Mouse (Mus musculus) forebrain, embryonic 13.5 days (tissue): ENCODE measurements around the gene Sfta2. TPM values are rescaled to one million over a fixed set of nuclear protein-coding genes. Genes with fewer than 3 reads are reported as not detected.

Experiments used
- ATAC-seq: fragments of 200-750 bp; cut with Nextera tagmentation; 2 replicates; pipeline ENCODE4 v1.8.0; 2017
- H3K27ac ChIP-seq: fragments of 300-500 bp; sonication (generic); 2 replicates; pipeline ENCODE4 v1.5.1; 2015; ENCODE audit warnings: inconsistent platforms, mild to moderate bottlenecking, moderate library complexity
- H3K27me3 ChIP-seq: fragments of 300-500 bp; sonication (generic); 2 replicates; pipeline ENCODE4 v1.6.1; 2015; ENCODE audit warnings: mild to moderate bottlenecking, inconsistent platforms
- H3K36me3 ChIP-seq: fragments of 300-500 bp; sonication (generic); 2 replicates; pipeline ENCODE4 v1.6.1; 2015; ENCODE audit warnings: mild to moderate bottlenecking, inconsistent platforms; ENCODE audit not compliant: poor library complexity, severe bottlenecking
- H3K4me1 ChIP-seq: fragments of 300-500 bp; sonication (generic); 2 replicates; pipeline ENCODE4 v1.6.1; 2015; ENCODE audit warnings: inconsistent platforms
- H3K4me2 ChIP-seq: fragments of 300-500 bp; sonication (generic); 2 replicates; pipeline ENCODE4 v1.6.1; 2015; ENCODE audit warnings: inconsistent platforms, mild to moderate bottlenecking, moderate library complexity
- H3K4me3 ChIP-seq: fragments of 300-500 bp; sonication (generic); 2 replicates; pipeline ENCODE4 v1.5.1; 2015; ENCODE audit warnings: mild to moderate bottlenecking, inconsistent platforms
- H3K9ac ChIP-seq: fragments of 300-500 bp; sonication (generic); 2 replicates; pipeline ENCODE4 v1.6.1; 2015; ENCODE audit warnings: mild to moderate bottlenecking, inconsistent platforms
- H3K9me3 ChIP-seq: fragments of 300-500 bp; sonication (generic); replicated peaks from 2 replicates; pipeline ENCODE4 v1.6.1; 2016; ENCODE audit warnings: inconsistent platforms
- WGBS: fragments of 180-500 bp; shearing (Covaris S2); methylation state at CpG from one replicate; pipeline ENCODE4 v1.1.7; 2015; 5-methylcytosine and 5-hydroxymethylcytosine counted together
- polyA plus RNA-seq: library from polyadenylated mRNA; unstranded; fragments of >200 nt; fragmentation: Nextera tagmentation; extraction: Ambion mirVana; gene quantifications from 2 replicates; pipeline ENCODE4 v1.2.1, GENCODE M21; 2015

The Sfta2 gene
- polyA plus RNA-seq, 1 experiment from 2014 or later, result not detected

DNA sequence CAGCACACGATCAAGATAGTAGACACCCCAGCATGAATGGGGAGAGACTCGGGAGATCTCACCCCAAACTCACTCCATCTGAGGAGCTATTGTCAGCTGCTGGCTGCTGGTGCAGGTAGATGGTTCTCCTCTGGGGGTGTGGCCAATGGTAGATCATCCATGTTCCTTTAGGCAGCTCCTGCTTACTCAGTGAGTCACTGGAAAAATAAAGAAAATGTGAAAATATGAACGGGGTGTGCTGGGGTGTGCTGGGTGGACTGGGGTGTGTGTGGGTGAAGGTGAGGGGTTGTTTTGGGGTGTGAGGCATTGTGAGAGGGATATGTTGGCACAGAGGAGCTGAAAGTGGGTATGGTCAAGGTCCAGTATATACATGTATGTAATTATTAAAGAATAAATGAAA lies 4.0 kb upstream of the Sfta2 start:
- H3K27me3 ChIP-seq, result no peaks in the 10 kb centered on the region
- H3K27ac ChIP-seq, result no peak overlapping the region
- no peak overlapping the region for H3K4me2 ChIP-seq
- 95% methylated on average over 3 of the region's 3 CpGs for WGBS
- H3K9ac ChIP-seq, result no peak overlapping the region
- no peak for ATAC-seq
- no peaks in the 10 kb centered on the region; the same call in 1 of the 2 replicates for H3K9me3 ChIP-seq
- H3K4me1 ChIP-seq, result no peaks in the 10 kb centered on the region
- no peaks in the 10 kb centered on the region for H3K36me3 ChIP-seq
- no peak overlapping the region for H3K4me3 ChIP-seq

DNA sequence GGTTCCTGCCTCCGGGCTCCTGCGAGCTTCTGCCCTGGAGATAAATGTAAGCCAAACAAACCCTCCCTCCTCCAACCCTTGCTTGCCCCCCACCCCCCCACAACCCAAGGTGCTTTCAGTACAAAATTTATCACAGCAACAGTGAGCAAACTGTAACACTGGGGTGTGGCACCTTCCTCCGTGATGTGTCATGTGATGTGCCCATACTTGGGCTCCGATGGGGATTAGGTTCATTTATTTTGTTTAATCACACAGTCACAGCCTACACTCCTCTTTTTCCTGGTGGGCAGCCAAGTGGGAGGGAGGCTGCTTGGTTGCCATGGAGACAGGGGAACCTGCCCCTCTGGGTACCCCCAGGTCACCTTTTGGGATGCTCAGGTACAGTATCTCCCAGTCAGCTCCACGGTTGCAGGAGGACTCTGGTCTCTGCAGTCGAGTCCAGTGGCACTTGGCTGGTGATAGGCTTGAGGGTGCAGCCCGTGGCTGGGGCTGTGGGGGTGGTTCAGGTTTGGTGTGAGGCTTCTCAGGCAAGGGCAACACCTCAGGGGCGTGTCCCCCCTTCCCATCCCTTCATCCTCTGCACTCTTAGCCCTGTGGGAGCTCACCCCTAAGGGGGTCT lies 496 bp downstream of the Sfta2 start:
- H3K36me3 ChIP-seq, result no peaks in the 10 kb centered on the region
- no peaks in the 10 kb centered on the region; the same call in 1 of the 2 replicates for H3K9me3 ChIP-seq
- H3K27ac ChIP-seq, result no peak overlapping the region
- H3K4me3 ChIP-seq, result no peak overlapping the region
- no peak for ATAC-seq
- H3K9ac ChIP-seq, result no peak overlapping the region
- 56% methylated on average over 8 of the region's 8 CpGs for WGBS
- no peaks in the 10 kb centered on the region for H3K27me3 ChIP-seq
- H3K4me2 ChIP-seq, result no peak overlapping the region
- no peaks in the 10 kb centered on the region for H3K4me1 ChIP-seq

DNA sequence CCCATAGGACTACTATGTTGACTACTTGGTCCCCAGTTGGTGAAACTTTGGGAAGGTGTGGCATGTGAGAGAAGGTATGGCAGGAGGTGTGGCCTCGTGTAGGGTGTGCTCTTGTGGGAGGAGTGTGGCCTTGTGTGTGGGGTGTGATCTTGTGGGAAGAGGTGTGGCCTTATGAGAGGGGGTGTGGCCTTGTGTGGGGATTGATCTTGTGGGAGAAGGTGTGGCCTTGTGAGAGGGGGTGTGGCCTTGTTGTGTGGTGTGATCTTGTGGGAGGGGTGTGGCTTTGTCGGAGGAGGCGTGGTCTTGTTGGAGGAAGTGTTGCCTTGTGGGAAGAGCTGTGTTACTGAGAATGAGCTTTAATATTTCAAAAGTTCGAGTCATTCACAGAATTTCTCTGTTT lies 15.8 kb downstream of the Sfta2 start:
- Histone ChIP-seq H3K27ac (no peak overlapping the region), H3K4me2 (no peak overlapping the region), H3K4me1 (no peaks in the 10 kb centered on the region), H3K9me3 (no peaks in the 10 kb centered on the region), H3K4me3 (no peak overlapping the region), H3K9ac (no peak overlapping the region), H3K36me3 (no peaks in the 10 kb centered on the region), H3K27me3 (no peaks in the 10 kb centered on the region)
- ATAC-seq, result no peak
- WGBS, result 82% methylated on average over 4 of the region's 4 CpGs

- no peaks in the 10 kb centered on the region for H3K9me3 ChIP-seq
- H3K4me2 ChIP-seq, result no peak within 1 kb of the TSS
- H3K4me3 ChIP-seq, result no peak within 1 kb of the TSS
- no peak within 1 kb of the TSS for H3K27ac ChIP-seq
- no peaks in the 10 kb centered on the region for H3K4me1 ChIP-seq
- no peak for ATAC-seq
- no peaks in the 10 kb centered on the region for H3K27me3 ChIP-seq
- no peak within 1 kb of the TSS for H3K9ac ChIP-seq
- H3K36me3 ChIP-seq, result no peaks in the 10 kb centered on the region
- WGBS, result 93% methylated on average over 7 of the region's 7 CpGs
Measured at GRCm38 (mm10) chr17:35626537-35626936, 25.2 kb downstream of the Sfta2 start, which contains the start of gene Gm9573. Gene Gm9573, minus strand, starts transcription at chr17:35626637.

GRCm38 (mm10) chr17:35633992-35634391 lies 32.6 kb downstream of the Sfta2 start:
- Histone ChIP-seq H3K4me3 (no peak overlapping the region), H3K4me2 (no peak overlapping the region), H3K9me3 (no peaks in the 10 kb centered on the region), H3K4me1 (0 out of 2 replicates have a peak, but pooled peaks cover 2% of the 10 kb centered on the region), H3K36me3 (no peaks in the 10 kb centered on the region), H3K9ac (no peak overlapping the region), H3K27ac (no peak overlapping the region), H3K27me3 (no peaks in the 10 kb centered on the region)
- ATAC-seq, result no peak
- WGBS, result 14% methylated on average over 1 of the region's 1 CpGs

DNA sequence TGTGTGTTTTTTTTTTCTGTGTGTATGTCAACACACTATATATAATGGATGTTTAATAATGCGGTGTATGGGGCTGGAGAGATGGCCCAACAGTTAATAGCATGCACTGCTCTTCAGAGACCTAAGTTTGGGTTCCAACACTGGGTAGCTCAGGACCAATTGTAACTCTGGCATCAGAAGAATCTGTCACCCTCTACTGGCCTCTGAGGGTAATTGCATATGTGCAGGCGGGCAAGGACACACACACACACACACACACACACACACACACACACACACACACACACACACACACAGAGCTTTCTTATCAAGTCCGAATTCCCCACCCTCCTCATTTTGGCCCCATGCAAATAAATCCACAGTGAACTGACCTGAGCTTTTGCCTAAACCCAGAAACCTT lies 33.9 kb downstream of the Sfta2 start:
- Histone ChIP-seq H3K4me3 (no peak overlapping the region), H3K9ac (no peak overlapping the region), H3K27ac (no peak overlapping the region), H3K4me2 (no peak overlapping the region), H3K9me3 (no peaks in the 10 kb centered on the region), H3K36me3 (no peaks in the 10 kb centered on the region), H3K4me1 (0 out of 2 replicates have a peak, but pooled peaks cover 2% of the 10 kb centered on the region), H3K27me3 (no peaks in the 10 kb centered on the region)
- WGBS, result 79% methylated on average over 3 of the region's 3 CpGs
- ATAC-seq, result no peak

GRCm38 (mm10) chr17:35635699-35636111 lies 34.4 kb downstream of the Sfta2 start:
- peak; percentile 77 for ATAC-seq
- no peaks in the 10 kb centered on the region for H3K27me3 ChIP-seq
- H3K36me3 ChIP-seq, result no peaks in the 10 kb centered on the region
- WGBS, result 3% methylated on average over 15 of the region's 15 CpGs
- peak overlapping the region; percentile 72 for H3K4me2 ChIP-seq
- H3K9ac ChIP-seq, result peak overlapping the region; percentile 55
- 0 out of 2 replicates have a peak, but pooled peaks cover 2% of the 10 kb centered on the region for H3K4me1 ChIP-seq
- H3K27ac ChIP-seq, result no peak overlapping the region
- H3K4me3 ChIP-seq, result peak overlapping the region; percentile 42
- H3K9me3 ChIP-seq, result no peaks in the 10 kb centered on the region

DNA sequence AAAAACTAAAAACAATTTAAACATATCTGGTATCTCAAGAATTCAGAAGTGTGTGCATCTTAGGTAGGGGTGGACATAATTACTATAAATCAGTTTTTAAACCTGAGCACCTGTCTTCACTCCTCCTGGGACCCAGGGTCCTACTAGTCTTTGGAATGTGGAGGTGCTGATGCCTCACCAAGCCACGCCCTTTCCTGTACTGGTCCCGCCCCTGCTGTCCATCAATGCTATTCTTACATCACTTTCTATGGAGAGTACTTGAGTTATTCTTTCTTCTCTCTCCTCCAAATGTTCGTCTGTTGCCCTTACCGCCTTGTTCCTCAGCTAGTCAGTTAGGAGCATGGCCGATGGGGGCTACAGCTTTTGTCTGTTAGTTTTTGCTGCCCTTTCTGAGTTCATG lies 35.0 kb downstream of the Sfta2 start:
- ATAC-seq, result no peak

GRCm38 (mm10) chr17:35638475-35639190 lies 37.3 kb downstream of the Sfta2 start:
- Histone ChIP-seq H3K9me3 (no peaks in the 10 kb centered on the region), H3K4me1 (0 out of 2 replicates have a peak, but pooled peaks cover 2% of the 10 kb centered on the region), H3K4me3 (no peak overlapping the region), H3K27me3 (no peaks in the 10 kb centered on the region), H3K36me3 (no peaks in the 10 kb centered on the region), H3K27ac (no peak overlapping the region), H3K9ac (no peak overlapping the region), H3K4me2 (peak overlapping the region; percentile 22; the same call in 1 of the 2 replicates)
- peak; percentile 78 for ATAC-seq
- 34% methylated on average over 14 of the region's 14 CpGs for WGBS

More for the DNA sequence above, 35.0 kb downstream of the Sfta2 start:
- Histone ChIP-seq H3K4me2 (no peak overlapping the region), H3K4me3 (no peak overlapping the region), H3K36me3 (no peaks in the 10 kb centered on the region), H3K4me1 (0 out of 2 replicates have a peak, but pooled peaks cover 2% of the 10 kb centered on the region), H3K9me3 (no peaks in the 10 kb centered on the region), H3K27me3 (no peaks in the 10 kb centered on the region), H3K27ac (no peak overlapping the region), H3K9ac (no peak overlapping the region)
- WGBS, result 27% methylated on average over 5 of the region's 5 CpGs

GRCm38 (mm10) chr17:35639352-35639751 lies 38.0 kb downstream of the Sfta2 start:
- Histone ChIP-seq H3K27ac (no peak overlapping the region), H3K27me3 (no peaks in the 10 kb centered on the region), H3K4me2 (no peak overlapping the region), H3K36me3 (no peaks in the 10 kb centered on the region), H3K4me1 (no peaks in the 10 kb centered on the region), H3K9me3 (no peaks in the 10 kb centered on the region), H3K4me3 (no peak overlapping the region), H3K9ac (no peak overlapping the region)
- 86% methylated on average over 6 of the region's 6 CpGs for WGBS
- no peak for ATAC-seq

DNA sequence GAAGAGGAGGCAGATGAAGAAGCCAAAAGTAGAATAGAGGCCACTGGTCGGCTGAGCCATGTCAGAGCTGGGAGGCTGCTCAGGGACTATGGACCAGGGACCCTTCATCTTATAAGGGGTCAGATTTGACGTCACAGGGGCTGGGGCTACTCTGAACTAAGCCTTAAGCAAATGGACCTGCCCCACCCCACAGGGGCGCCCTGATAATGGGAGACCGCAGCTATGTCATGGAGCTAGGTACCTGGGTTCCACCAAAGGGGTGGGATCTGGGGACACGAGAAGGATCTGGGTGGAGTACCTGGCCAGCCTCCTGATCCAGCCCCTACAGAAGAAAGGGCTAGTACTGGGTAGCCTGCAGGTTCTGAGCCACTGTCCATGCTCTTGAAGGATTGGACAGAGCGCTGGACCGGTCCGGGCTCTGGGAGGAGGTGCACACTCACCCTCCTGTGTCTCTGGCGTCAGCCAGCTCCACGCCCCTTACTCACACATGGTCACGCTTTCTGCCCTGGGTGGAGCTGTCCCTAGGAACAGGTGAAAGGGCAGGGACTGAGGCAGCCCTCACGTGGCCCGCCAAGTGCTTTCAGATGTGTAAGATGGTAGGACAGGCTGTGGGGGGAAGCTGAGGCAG lies 42.4 kb downstream of the Sfta2 start, which contains the start of gene Mucl3:
TSS of gene Mucl3 (minus strand) at position 87 of the 628 bp plus-strand sequence.
- ATAC-seq, result no peak
- no peaks in the 10 kb centered on the region; the same call in 1 of the 2 replicates for H3K27me3 ChIP-seq
- no peaks in the 10 kb centered on the region for H3K4me1 ChIP-seq
- no peak within 1 kb of the TSS for H3K9ac ChIP-seq
- H3K4me2 ChIP-seq, result no peak within 1 kb of the TSS
- H3K36me3 ChIP-seq, result no peaks in the 10 kb centered on the region
- 76% methylated on average over 13 of the region's 13 CpGs for WGBS
- H3K9me3 ChIP-seq, result no peaks in the 10 kb centered on the region
- H3K4me3 ChIP-seq, result no peak within 1 kb of the TSS
- no peak within 1 kb of the TSS for H3K27ac ChIP-seq

DNA sequence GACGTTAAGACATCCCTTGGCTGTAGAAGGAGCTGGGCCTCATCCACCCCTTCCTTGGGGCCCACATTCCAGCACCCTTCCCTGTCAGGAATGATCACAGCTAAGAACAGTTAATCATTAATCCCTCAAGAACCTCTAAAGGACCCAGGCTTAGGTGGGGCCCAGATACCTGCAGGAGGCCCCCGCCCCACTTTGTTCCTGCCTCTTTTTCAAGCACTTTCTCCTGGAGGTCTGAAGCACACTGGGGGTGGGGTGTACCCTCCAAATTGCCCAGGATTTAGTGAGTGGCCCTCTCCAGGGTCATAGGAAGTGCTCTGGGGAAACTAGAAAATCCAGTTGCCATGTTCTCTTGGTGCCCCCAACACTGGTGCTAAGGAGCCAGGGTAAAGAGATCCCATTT lies 48.1 kb downstream of the Sfta2 start:
- H3K27ac ChIP-seq, result no peak overlapping the region
- H3K27me3 ChIP-seq, result no peaks in the 10 kb centered on the region; the same call in 1 of the 2 replicates
- H3K4me3 ChIP-seq, result no peak overlapping the region
- H3K4me2 ChIP-seq, result no peak overlapping the region
- no peaks in the 10 kb centered on the region for H3K4me1 ChIP-seq
- no peaks in the 10 kb centered on the region for H3K9me3 ChIP-seq
- ATAC-seq, result no peak
- H3K36me3 ChIP-seq, result no peaks in the 10 kb centered on the region
- H3K9ac ChIP-seq, result no peak overlapping the region
- 72% methylated on average over 2 of the region's 2 CpGs for whole genome bisulfite sequencing
